Mouse (Mus musculus): ENCODE measurements around the gene Klhl29.

Klhl29 gene

DNA sequence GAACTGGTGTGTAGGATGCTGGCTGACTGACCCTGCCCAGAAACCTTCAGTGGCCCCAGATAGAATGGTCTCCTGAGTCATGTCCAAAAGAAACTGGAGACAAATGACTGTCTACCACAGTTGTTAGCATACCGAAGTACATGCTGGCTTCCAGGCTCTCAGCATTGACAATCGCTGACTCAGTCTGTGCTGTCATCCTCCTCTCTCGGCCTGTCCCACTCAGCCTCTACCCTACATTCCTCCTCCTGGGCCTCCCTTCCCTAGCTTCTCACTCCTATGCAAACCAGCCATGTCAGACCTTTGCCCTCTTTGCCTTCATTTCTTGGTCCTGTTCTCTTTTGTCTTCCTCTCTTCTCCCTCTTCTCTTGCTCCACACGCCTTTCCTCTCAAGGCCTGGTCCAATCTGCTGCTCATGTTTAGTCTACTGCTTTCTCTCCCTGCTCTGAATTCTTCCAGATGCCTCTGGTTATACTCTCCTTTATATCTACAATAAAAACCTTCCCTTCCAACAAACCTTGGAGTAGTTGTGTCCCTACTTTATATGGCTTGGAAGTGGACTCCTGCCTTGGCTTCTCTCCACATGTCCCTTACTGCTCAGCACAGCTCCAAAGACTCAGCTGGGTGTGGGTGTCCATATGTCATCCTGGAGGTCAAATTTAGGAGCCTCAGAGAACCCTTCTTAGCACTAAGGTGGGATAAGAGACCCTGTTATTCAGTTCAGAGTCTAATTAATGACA, 121.1 kb downstream of the Klhl29 start:
- DNase-seq (ENCODE audit: low read depth, low spot score), result peak; percentile 56

DNA sequence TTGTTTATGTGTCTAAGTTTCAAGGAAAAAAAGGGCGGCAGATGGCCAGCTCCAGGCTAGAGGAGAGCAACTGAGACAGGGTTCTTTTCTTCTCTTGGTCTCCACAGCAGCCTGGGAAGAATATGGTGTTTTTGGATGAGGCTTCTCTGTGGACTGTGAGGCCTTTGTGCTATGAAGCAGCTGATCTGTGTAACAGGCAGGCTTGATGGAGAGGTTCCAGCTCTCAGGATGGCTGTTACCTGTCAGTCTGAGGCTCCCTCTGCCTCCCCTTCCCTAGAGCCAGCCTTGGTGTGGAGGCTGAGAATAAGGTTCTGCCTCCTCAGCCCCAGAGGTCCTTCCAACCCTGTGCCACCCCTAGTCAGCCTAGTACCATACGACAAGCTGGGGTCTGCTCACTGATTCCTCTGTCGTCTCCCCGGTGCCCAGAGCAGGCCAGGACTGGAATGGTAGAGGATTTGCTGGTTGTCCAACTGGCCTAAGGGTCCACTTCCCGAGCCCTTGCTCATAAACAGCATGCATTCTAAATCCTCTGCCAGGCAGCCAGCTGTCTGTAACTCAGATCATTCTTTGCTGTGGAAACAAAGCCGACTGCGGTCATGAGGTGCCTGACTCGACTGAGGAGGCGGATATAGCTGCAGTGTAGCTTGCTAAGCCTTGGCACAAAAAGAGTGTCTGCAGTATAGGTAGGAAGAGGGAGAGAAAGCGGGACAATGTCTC, 122.0 kb downstream of the Klhl29 start:
- DNase-seq (ENCODE audit: low read depth, low spot score), result peak; percentile 72

DNA sequence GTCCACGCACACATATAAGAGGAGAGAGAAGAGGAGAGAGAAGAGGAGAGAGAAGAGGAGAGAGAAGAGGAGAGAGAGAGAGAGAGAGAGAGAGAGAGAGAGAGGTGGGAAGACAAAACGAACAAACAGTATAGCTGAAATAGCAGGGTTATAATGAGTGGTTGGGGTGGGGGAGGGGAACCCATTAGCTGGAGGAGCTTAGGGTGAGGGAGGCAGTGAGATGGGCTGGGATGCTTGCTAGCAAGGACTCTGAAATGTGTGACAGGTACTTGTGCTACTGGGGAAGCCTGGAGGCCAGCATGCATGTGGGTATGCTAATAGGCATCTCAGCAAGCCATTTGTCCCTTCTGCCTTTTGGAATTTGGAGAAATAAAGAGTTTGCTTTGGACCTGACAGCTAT, 122.9 kb downstream of the Klhl29 start:
- DNase-seq (ENCODE audit: low read depth, low spot score), result no peak

DNA sequence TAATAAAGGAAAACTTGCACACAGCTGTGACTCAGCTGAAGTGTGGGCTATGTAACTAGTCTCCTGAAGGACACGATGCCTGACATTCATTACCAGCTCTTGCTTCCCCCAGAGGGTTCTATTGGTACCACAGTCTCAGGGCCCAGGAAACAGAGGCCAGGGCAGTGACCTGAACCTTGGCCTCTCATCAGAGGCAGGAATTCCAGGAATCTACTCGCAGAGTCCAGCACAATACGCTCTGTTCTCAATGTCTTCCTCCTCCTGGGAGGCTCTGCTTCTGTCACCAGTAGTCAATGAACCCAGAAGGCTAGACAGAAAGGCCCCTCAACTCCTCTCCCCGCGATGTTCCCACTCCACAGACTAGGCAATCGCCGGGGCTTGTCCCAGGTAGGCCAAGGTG, 125.4 kb downstream of the Klhl29 start:
- DNase-seq (ENCODE audit: low read depth, low spot score), result no peak

DNA sequence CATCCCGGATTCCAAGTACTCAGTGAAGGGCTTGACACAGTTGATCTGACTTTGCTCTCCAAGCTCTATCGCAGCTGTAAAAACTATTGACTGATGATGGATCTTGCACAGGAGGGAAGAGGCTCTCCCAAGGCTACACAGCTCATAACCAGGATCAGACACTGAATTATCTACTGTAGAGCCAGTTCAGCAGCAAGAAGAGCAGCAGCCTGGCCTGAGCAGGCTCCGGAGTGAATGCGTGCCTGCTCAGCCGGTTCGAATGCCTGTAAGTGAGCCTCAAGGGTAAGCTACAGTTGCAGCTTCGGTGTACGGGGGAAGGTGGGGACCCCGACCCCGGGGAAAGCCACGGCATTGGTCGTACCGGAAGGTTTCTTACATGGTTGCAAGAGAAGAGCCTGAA, 126.4 kb downstream of the Klhl29 start:
- no peak for DNase-seq (ENCODE audit: low read depth, low spot score)

DNA sequence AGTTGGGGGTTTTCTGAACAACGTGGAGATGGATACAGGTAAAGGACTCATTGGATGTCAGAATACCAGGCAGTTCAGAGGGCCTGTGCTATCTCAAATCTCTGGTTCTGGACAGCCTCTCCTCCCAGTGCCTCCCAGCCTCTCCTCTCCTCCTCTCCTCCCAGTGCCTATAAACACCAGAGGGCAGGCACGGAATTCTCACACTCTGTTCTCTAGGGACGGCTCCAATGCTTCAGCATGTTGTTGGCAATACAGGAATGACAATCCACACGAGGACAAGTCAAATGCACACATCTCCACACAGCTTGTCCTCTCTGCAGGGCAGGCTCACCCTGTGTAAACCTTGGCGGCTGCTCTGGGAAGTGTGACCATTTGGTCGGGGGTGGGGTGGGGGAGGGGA, 128.0 kb downstream of the Klhl29 start:
- DNase-seq (ENCODE audit: low read depth, low spot score), result peak; percentile 60

DNA sequence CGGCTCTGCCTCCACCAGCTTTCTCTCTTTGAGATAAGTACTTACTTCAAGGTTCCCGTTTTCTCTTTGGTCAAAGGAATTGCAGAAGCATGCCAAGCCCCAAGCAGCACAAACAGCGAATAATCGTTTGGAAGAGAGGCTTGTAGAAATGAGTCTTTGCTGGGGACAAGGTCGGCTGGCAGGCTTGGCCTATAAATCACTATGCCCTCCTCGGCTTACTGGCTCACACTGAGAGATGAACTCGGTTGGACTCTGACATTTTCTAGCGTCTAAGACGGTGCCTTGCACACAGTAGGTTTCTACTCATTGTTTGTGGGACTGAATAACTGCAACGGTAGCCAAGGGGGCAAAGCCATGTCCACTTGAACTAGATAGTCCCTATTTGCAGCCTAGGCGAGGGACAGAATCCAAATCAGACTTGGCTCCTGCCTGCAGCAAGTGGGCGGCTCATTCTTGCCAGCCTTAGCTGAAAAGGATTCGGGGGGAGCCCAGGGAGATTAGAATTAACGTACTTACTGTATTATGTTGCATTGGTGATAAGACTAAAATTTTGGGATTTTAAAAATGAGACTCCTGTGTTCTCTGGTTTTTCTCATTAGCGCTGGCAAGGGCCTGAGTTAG, 128.7 kb downstream of the Klhl29 start:
- DNase-seq (ENCODE audit: low read depth, low spot score), result peak; percentile 77

DNA sequence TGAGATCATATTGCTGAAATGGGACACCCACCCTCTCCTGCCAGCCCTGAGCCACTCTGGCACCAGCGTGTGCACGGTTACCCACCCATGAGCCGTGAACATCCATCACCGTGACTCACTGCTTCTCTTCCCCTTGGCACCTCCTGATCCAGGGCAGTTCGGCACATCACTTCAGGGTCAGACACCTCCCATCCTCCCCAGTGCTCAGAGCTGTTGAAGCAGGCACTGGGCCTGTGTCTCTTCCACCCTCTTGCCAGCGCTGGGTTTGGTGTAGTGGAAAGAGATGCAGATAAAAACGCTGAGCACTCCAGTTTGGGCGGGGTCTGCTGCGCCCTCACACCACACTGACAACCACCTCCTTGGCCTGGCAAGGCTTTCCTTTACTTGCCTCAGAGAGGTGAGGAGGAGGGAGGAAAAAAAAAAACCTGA, 129.3 kb downstream of the Klhl29 start:
- peak; percentile 54 for DNase-seq (ENCODE audit: low read depth, low spot score)

DNA sequence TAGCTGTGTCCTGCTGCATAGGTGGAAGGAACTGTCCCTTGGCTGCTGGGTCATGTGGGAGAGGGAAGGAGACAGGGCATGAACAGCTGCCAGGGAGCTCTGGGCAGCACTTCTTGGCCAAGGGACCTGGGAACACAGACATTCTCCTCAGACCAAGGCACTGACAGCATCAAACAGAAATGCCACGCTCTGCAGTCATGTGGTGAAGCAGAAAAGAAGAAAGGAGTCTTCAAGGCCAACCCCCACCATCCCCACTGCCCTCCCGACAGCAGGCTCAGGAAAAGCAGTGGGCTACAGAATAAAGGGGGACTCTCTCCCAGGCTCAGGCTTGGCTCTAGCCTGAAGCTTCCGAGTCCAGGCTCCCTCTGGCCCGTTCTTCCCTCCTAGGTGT, 130.3 kb downstream of the Klhl29 start:
- DNase-seq (ENCODE audit: low read depth, low spot score), result peak; percentile 40

DNA sequence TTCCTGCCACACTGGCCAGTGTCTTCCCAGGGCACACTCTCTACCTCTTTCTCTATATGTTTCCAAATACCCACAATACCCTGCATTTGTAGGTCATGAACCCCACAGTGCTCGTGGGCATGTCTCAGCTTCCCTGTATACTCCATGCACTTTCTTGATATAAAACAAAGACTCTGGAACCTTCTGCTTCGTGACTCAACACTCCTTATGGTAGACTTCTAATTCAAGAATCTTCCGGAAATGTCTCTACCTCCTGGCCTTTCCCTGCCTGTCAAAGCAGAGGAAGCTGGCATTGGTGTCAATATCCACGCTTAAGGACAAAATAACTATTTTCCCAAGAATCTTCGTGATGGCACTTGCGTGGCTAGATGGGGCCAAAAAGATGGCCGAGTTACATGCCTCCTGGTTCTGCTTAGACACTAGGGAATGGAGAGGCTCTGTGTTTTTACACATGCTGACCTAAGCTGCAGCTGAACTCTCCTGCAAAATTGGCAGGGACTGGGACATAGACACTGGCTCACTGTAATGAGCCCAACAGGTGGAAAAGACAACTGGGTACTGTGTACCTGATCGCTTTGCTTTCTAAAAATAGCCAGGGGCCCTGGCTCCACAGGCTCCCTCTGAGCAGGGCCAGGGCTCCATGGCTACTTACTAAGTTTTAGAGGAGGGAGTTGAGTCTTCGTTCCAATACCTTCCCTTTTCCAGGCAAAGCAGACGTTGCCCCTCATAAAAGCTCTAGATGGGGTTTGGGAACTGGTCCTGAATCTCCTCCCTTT, 130.9 kb downstream of the Klhl29 start:
- peak; percentile 72 for DNase-seq (ENCODE audit: low read depth, low spot score)

DNA sequence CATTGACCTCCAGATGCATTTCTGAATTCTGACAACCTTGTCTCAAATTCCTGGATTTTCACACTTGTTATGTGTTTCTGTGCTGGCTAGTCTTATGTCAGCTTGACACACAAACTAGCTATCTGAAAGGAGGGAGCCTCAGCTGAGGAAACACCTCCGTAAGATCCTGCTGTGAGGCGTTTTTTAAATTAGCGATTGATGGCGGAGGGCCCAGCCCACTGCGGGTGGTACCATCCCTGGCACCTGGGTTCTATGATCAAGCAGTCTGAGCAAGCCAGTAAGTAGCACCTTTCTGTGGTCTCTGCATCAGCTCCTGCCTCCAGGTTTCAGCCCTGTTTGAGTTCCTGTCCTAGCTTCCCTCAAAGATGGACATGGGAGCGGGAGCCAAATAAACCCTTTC, 131.6 kb downstream of the Klhl29 start:
- DNase-seq (ENCODE audit: low read depth, low spot score), result peak; percentile 49

DNA sequence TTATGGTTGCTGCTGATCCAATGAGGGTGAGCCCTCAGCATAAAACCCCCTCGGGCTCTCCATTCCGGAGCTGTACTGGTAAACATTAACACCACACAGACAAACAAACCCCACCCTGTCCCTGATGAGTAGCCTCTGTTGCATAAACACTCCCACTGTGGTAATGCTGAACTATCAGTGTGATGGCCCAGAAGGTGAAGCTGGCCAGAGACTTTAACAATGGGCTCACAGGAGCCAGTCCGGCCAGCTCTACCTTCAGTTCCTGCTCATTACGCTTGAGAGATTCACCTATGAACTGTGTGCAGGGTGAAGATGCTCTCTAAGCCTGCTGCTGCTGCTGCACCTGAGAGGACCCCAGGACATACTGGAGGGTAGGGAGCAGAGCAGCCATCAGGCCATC, 132.0 kb downstream of the Klhl29 start:
- no peak for DNase-seq (ENCODE audit: low read depth, low spot score)

DNA sequence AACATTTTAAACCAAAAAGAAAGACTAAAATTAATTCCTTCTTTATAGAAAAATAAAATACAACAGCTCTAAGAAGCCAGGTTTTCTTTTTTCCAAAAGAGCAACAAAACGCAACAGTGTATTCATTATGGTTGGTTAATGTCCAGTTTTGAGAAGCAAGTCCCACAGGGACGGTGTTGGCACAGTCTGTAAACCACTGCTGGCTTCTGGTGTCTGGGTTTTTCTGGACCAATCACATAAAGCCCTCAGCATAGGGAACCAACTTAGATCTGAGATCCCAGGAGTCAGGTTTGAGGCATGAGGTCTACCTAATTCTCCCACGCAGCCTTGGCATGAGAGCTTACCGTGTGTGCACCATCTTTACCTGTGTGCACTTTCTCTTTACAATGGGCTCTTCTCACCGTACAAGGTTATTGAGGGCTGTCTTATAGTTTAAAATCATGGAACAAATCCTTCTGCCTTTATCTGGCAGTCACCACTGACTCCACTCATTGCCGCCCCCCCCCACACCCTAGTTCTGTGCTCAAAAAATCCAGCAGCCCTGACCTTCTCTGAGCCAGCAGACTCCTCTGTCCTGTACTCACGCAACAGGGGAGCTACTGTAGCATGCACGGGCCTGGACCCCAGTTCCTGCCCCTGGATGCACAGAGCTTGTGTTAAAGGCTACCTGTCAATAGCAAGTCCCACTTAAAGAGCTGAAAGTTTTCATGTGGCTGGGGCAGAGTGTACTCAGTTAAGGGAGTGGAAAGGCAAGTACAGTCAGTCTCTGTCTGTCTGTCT, 132.7 kb downstream of the Klhl29 start:
- no peak for DNase-seq (ENCODE audit: low read depth, low spot score)

DNA sequence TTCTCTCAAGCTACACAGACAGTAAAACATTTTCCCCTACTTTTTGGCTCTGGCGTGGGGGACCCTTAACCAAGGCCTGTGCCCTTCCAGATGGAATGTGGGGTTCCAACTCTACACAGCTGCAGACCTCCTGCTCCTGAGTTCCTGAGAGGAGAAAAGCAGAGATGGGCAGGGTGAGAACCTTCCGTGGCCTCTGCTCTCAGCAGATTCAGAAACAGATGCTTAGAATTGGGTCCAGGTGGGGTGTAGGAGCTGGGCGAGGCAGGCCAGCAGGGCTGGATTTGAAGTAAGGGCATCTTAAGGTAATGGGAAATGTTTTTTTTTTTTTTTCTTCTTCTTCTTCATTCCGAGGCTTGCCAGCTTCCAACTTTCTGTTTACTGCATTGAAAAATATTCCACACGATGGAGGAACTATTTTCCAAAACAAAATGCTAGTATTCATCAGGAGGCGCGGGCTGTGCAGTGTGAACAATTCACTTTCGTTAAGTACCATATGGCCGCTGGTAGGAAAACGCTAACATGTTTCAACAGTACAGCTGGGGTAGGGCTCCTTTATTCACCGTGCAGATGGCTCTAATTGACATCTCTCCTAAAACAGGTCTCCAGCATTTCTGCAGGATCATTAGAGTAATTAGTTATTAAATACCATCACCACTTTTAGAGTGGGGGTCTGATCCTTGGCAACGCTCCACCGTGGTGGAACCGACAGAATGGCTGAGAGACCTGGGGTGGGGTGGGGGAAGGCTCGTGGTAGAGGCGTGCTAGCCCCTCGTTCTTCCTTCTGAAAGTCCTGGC, 135.8 kb downstream of the Klhl29 start:
- peak; percentile 64 for DNase-seq (ENCODE audit: low read depth, low spot score)

DNA sequence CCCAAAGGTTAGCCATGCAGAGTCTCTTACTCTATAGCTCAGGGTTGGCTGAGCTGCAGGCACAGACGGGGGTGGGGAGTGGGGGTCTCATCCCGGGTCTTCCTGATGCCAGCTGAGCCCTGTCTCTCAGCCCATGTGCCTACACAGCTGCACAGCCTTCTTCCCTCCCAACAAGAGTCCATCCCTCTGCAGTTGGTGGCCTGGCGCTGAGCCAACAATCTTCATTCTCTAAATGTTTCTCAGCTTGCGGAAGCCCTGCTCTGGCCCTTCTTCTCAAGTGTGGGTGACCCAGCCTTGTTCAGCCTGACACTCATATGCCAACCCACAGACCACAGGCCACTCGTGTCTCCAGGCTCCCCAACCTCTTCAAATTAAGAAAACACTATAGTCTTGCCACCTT, 138.4 kb downstream of the Klhl29 start:
- DNase-seq (ENCODE audit: low read depth, low spot score), result peak; percentile 53

DNA sequence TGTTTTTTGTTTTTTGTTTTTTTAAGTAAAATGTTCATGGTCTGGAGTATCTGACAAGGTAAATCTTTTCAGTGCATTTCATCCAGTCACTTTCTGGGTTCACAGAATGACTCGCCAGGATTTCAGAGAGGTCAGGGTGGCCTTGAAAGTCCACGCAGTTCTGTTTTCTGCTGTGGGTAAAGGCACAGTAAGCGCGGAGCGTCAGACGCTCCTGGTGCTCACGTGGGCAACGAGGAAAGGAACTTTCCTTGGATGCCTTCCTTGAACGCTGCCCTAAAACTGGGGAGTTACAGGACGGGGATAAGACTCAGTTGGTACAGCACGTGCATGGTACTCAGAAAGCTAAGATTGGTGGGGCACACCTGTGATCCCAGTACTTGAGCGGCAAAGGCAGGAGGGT, 139.9 kb downstream of the Klhl29 start:
- no peak for DNase-seq (ENCODE audit: low read depth, low spot score)

DNA sequence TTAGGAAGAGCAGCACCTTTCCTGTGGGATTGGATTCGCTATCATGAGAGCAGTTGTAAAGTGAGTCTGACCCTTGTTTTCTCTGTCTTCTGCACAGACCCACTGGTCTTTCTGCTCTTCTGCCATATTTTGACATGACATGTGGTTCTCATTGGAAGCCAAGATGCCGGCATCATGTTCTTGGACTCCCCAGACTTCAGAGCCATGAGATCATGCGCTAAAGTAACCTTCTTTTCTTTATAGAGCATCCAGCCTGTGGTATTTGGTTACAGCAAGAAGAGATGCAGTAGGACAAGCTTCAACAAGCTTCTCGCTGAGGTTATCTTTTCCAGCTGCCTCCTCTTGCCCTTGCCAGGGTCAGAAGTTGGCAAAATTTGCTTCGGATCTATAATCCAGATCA, 145.0 kb downstream of the Klhl29 start:
- no peak for DNase-seq (ENCODE audit: low read depth, low spot score)

DNA sequence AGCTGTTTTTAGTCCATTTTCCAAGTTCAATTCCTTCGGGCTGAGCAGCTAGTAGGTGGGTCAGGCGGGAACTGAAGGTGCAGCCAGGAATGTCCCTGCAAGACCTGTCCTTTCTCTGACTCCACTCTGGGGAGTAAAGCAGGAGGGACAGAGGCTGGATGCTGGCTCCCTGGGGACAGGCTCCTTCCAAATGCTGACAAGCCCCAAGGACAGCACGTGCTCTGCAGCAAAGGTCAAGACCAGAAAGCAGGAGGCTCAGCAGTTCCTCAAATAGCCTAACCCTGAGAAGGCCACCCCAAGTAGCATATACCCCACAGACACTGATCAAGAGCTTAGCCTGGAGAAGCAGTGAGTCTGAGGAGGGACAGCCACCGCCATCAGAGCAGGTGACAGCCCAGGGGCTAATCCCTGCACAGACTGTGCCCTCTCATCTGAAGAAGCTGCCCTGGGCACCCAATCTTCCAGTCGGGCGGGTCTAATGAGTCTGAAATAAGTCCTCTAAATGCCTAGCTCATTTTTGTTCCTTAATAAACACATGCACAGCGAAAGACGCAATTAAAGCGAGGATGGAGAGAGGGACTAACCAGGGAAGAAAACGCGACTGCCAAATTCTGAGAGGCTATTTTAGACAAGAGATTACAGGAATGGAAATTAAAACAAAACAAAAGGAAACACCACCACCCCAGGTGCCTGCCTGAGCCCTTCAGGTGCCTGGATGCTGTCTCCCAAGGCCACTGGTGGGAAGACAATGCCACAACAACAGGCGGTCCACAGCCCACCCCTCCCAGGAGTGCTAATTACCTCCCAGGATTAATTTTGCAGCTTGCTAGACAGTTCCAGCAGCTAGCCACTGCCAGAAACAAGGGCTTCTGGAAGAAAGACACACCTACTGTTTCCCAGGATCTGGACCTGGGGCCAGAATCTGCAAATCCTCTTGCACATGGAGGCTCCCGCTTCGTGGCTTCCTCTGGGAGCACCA, 148.5 kb downstream of the Klhl29 start:
- DNase-seq (ENCODE audit: low read depth, low spot score), result no peak

DNA sequence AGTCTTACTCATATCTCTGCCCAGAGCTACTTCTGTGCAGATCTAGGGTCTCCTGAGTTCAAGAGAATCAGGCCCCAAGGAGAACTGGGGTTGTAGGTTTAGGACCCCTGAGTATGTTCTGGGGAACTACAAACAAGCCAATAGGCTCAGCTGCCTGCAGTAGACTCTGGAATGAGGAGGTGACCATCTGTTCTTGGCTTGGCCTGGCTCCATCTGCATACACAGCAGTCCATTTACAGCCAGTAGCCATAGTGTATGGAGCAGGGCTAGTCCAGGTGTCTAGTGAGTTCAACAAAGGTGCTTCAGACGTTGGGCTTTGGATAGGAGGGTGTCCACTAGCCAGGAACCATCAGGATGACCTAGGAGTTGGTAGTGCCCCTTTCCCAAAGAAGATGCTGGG, 151.9 kb downstream of the Klhl29 start:
- DNase-seq (ENCODE audit: low read depth, low spot score), result peak; percentile 67

Measured in brain, adult 2 months (tissue).